Mouse (Mus musculus): ENCODE measurements around the gene Kmt2b.

- no peak for TF ChIP-seq CTCF (IDR thresholded peaks at IDR 0.05; ENCODE audit: control insufficient read depth, insufficient read depth, insufficient read length)
- no peak for TF ChIP-seq MAX (IDR thresholded peaks at IDR 0.05)
These were observed 21.5 kb upstream of the Kmt2b start for GRCm38 (mm10) chr7:30610043-30610442.

Measured in C2C12 (cell line).